Mouse (Mus musculus): ENCODE measurements around the gene Fndc9. TPM values are rescaled to one million over a fixed set of nuclear protein-coding genes. Genes with fewer than 3 reads are reported as not detected.
A peak's percentile ranks its signal among the peaks of the same experiment; 100 is the strongest.

Gene Fndc9
- total RNA-seq, 1 experiment, result 0.67 TPM

DNA sequence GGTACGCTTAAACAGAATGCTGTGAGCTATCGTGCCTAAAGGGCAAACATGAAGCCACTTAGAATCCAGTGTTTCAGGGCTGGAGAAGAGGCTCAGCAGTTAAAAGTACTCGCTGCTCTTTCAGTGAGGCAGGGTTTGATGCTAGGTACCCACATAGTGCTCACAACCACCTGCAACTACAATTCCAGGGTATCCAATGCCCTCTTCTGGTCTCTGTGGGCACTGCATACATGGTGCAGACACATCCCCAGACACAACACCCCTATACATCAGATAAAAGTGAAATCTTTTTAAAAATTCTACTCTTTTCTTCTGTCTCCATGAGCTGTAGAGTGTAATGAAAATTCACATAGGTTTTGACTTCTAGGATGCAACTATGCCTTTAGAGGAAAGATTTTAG is 38.6 kb downstream of the Fndc9 start:
- DNase-seq (ENCODE audit: low read depth, low spot score), result no peak
- TF ChIP-seq ZC3H11A (IDR thresholded peaks at IDR 0.05; ENCODE audit: borderline replicate concordance, low read depth, low read length), result no peak
- TF ChIP-seq MAFK (IDR thresholded peaks at IDR 0.05; ENCODE audit: insufficient read depth, low read depth, low read length), result no peak
- TF ChIP-seq HCFC1 (IDR thresholded peaks at IDR 0.05; ENCODE audit: borderline replicate concordance, insufficient read depth, low read length), result no peak
- no peak for TF ChIP-seq CHD2 (IDR thresholded peaks at IDR 0.05; ENCODE audit: low read depth, low read length)
- TF ChIP-seq ZNF384 (IDR thresholded peaks at IDR 0.05; ENCODE audit: low read depth, low read length), result no peak
- Histone ChIP-seq H3K4me1 (ENCODE audit: control insufficient read depth in 2 of 2, insufficient read depth in 2 of 2, low read length in 2 of 2, poor library complexity in 1 of 2) (no peaks in the 10 kb centered on the region; a peak in 1 of 4 replicates), H3K4me3 (ENCODE audit: insufficient read depth in 1 of 2, low read depth in 1 of 2, low read length in 2 of 2, poor library complexity in 1 of 2, severe bottlenecking in 1 of 2) (no peak overlapping the region), H3K36me3 (ENCODE audit: control insufficient read depth, insufficient read depth, low read length, poor library complexity, severe bottlenecking) (peaks cover 3% of the 10 kb centered on the region; the same call in 1 of the 2 replicates), H3K27ac (ENCODE audit: insufficient read depth, low read depth, low read length, poor library complexity, severe bottlenecking) (no peak overlapping the region), H3K9ac (ENCODE audit: insufficient read depth, low read depth, low read length, poor library complexity, severe bottlenecking) (no peak overlapping the region), H3K9me3 (ENCODE audit: control insufficient read depth, insufficient read depth, low read depth, low read length) (no peaks in the 10 kb centered on the region)
- in situ Hi-C loops (cut with MboI; ENCODE audit: low sequenced_read_pairs in 2 of 2, unreplicated experiment in 2 of 2), result no loop called here

DNA sequence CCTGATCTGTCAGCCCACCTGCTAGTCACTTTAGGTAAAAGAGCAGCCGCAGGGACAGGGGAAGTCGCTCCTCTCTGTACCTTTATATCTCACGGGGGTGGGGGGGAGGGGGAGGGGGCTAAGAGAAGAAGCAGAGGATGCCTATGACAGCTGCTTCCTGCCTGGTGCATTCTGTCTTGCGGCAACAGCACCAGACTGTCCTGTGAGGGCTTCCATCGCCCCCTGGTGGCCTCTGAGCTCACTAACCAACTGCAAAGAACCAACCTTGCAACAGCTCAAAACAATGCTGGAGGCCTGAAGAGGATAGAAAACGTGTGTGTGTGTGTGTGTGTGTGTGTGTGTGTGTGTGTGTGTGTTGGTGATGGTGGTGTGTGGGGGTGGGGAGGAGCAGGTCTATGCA is 40.0 kb downstream of the Fndc9 start:
- H3K9me3 ChIP-seq (ENCODE audit: control insufficient read depth, insufficient read depth, low read depth, low read length), result no peaks in the 10 kb centered on the region

DNA sequence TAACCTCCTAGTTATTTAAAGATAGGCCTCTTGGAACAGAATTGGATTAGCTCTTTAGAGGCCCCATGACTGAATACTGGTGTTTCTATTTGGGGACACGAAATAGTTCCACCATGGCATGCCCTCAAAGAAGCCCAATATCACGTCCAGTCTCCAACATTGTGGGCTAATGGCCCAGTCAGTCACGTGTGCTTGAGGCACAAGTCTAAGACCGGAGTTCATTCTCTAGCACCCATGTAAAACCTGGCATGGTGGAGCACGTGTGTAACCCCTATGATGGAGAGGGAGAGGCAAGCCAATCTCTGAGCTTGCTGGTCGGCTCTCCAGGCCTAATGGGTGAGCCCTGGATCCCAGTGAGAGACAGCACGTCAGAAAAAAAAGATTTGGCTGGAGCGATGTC is 40.8 kb downstream of the Fndc9 start:
- no peak for DNase-seq (ENCODE audit: low read depth, low spot score)
- in situ Hi-C loops (cut with MboI; ENCODE audit: low sequenced_read_pairs in 2 of 2, unreplicated experiment in 2 of 2), result no loop called here
- no peak for TF ChIP-seq CHD2 (IDR thresholded peaks at IDR 0.05; ENCODE audit: low read depth, low read length)
- TF ChIP-seq MAFK (IDR thresholded peaks at IDR 0.05; ENCODE audit: insufficient read depth, low read depth, low read length), result no peak
- no peak for TF ChIP-seq ZC3H11A (IDR thresholded peaks at IDR 0.05; ENCODE audit: borderline replicate concordance, low read depth, low read length)
- TF ChIP-seq HCFC1 (IDR thresholded peaks at IDR 0.05; ENCODE audit: borderline replicate concordance, insufficient read depth, low read length), result no peak
- TF ChIP-seq ZNF384 (IDR thresholded peaks at IDR 0.05; ENCODE audit: low read depth, low read length), result no peak
- no peak overlapping the region for H3K4me3 ChIP-seq (ENCODE audit: insufficient read depth in 1 of 2, low read depth in 1 of 2, low read length in 2 of 2, poor library complexity in 1 of 2, severe bottlenecking in 1 of 2)
- no peak overlapping the region for H3K9ac ChIP-seq (ENCODE audit: insufficient read depth, low read depth, low read length, poor library complexity, severe bottlenecking)
- peaks cover 3% of the 10 kb centered on the region; the same call in 1 of the 2 replicates for H3K36me3 ChIP-seq (ENCODE audit: control insufficient read depth, insufficient read depth, low read length, poor library complexity, severe bottlenecking)
- no peaks in the 10 kb centered on the region; a peak in 1 of 4 replicates for H3K4me1 ChIP-seq (ENCODE audit: control insufficient read depth in 2 of 2, insufficient read depth in 2 of 2, low read length in 2 of 2, poor library complexity in 1 of 2)
- H3K27ac ChIP-seq (ENCODE audit: insufficient read depth, low read depth, low read length, poor library complexity, severe bottlenecking), result no peak overlapping the region
- H3K9me3 ChIP-seq (ENCODE audit: control insufficient read depth, insufficient read depth, low read depth, low read length), result no peaks in the 10 kb centered on the region

More for the DNA sequence above, 40.0 kb downstream of the Fndc9 start:
- in situ Hi-C loops (cut with MboI; ENCODE audit: low sequenced_read_pairs in 2 of 2, unreplicated experiment in 2 of 2), result no loop called here
- TF ChIP-seq ZNF384 (IDR thresholded peaks at IDR 0.05; ENCODE audit: low read depth, low read length), result no peak
- TF ChIP-seq HCFC1 (IDR thresholded peaks at IDR 0.05; ENCODE audit: borderline replicate concordance, insufficient read depth, low read length), result no peak
- TF ChIP-seq CHD2 (IDR thresholded peaks at IDR 0.05; ENCODE audit: low read depth, low read length), result no peak
- TF ChIP-seq ZC3H11A (IDR thresholded peaks at IDR 0.05; ENCODE audit: borderline replicate concordance, low read depth, low read length), result peak; percentile 43; the same call in 1 of the 2 replicates
- TF ChIP-seq MAFK (IDR thresholded peaks at IDR 0.05; ENCODE audit: insufficient read depth, low read depth, low read length), result no peak
- H3K36me3 ChIP-seq (ENCODE audit: control insufficient read depth, insufficient read depth, low read length, poor library complexity, severe bottlenecking), result peaks cover 3% of the 10 kb centered on the region; the same call in 1 of the 2 replicates
- no peak overlapping the region for H3K27ac ChIP-seq (ENCODE audit: insufficient read depth, low read depth, low read length, poor library complexity, severe bottlenecking)
- no peak overlapping the region for H3K9ac ChIP-seq (ENCODE audit: insufficient read depth, low read depth, low read length, poor library complexity, severe bottlenecking)
- H3K4me3 ChIP-seq (ENCODE audit: insufficient read depth in 1 of 2, low read depth in 1 of 2, low read length in 2 of 2, poor library complexity in 1 of 2, severe bottlenecking in 1 of 2), result no peak overlapping the region
- H3K4me1 ChIP-seq (ENCODE audit: control insufficient read depth in 2 of 2, insufficient read depth in 2 of 2, low read length in 2 of 2, poor library complexity in 1 of 2), result no peaks in the 10 kb centered on the region; a peak in 1 of 4 replicates
- DNase-seq (ENCODE audit: low read depth, low spot score), result peak; percentile 74

DNA sequence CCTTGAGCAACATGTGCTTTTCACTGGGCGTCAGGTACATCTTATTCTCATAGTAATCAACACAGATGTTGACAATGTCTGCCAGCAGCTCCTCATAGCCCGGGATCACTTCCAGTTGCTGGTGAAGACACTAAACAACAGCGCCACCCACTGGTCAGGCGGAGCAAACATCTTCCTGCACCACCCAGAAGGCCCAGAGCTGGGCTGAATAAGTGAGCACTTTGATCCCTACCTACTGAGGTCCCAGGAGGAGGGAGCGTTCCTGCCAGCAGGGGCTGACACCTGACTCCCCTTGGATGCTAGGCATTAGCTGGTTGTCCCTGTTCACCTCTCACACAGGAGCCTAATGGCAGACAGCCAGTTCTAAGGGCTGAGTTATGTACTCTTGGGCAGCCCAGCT is 41.4 kb downstream of the Fndc9 start:
- no peak overlapping the region for H3K9ac ChIP-seq (ENCODE audit: insufficient read depth, low read depth, low read length, poor library complexity, severe bottlenecking)
- H3K4me1 ChIP-seq (ENCODE audit: control insufficient read depth in 2 of 2, insufficient read depth in 2 of 2, low read length in 2 of 2, poor library complexity in 1 of 2), result no peaks in the 10 kb centered on the region; a peak in 1 of 4 replicates
- H3K27ac ChIP-seq (ENCODE audit: insufficient read depth, low read depth, low read length, poor library complexity, severe bottlenecking), result no peak overlapping the region
- no peaks in the 10 kb centered on the region for H3K9me3 ChIP-seq (ENCODE audit: control insufficient read depth, insufficient read depth, low read depth, low read length)
- in situ Hi-C loops (cut with MboI; ENCODE audit: low sequenced_read_pairs in 2 of 2, unreplicated experiment in 2 of 2), result no loop called here
- H3K36me3 ChIP-seq (ENCODE audit: control insufficient read depth, insufficient read depth, low read length, poor library complexity, severe bottlenecking), result peaks cover 3% of the 10 kb centered on the region; the same call in 1 of the 2 replicates
- TF ChIP-seq ZNF384 (IDR thresholded peaks at IDR 0.05; ENCODE audit: low read depth, low read length), result no peak
- no peak overlapping the region for H3K4me3 ChIP-seq (ENCODE audit: insufficient read depth in 1 of 2, low read depth in 1 of 2, low read length in 2 of 2, poor library complexity in 1 of 2, severe bottlenecking in 1 of 2)
- DNase-seq (ENCODE audit: low read depth, low spot score), result peak; percentile 79

DNA sequence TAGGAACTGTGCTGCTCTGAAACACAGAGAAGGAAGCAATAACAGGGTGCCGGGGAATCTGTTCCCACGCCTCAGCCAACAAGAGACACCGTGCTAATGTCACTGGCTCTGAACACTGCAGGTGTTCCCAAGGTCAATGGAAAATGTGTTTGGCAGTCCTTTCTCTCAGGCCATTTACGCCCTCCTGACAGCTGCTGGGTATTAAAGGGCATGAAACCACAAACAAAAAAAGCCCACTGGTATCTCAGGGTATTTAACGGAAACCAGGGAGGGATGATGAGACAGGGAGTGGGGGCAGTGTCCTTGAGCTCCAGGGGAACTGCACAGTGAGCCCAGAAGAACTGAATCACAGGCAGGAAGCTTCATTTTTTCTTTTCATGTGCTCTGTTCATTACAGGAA is 42.8 kb downstream of the Fndc9 start:
- H3K9me3 ChIP-seq (ENCODE audit: control insufficient read depth, insufficient read depth, low read depth, low read length), result no peaks in the 10 kb centered on the region
- no peak overlapping the region for H3K27ac ChIP-seq (ENCODE audit: insufficient read depth, low read depth, low read length, poor library complexity, severe bottlenecking)
- no peak for TF ChIP-seq CHD2 (IDR thresholded peaks at IDR 0.05; ENCODE audit: low read depth, low read length)
- no peak for TF ChIP-seq HCFC1 (IDR thresholded peaks at IDR 0.05; ENCODE audit: borderline replicate concordance, insufficient read depth, low read length)
- TF ChIP-seq ZC3H11A (IDR thresholded peaks at IDR 0.05; ENCODE audit: borderline replicate concordance, low read depth, low read length), result no peak
- DNase-seq (ENCODE audit: low read depth, low spot score), result no peak
- no peak overlapping the region for H3K9ac ChIP-seq (ENCODE audit: insufficient read depth, low read depth, low read length, poor library complexity, severe bottlenecking)
- H3K4me1 ChIP-seq (ENCODE audit: control insufficient read depth in 2 of 2, insufficient read depth in 2 of 2, low read length in 2 of 2, poor library complexity in 1 of 2), result no peaks in the 10 kb centered on the region; a peak in 1 of 4 replicates
- in situ Hi-C loops (cut with MboI; ENCODE audit: low sequenced_read_pairs in 2 of 2, unreplicated experiment in 2 of 2), result no loop called here
- no peak overlapping the region for H3K4me3 ChIP-seq (ENCODE audit: insufficient read depth in 1 of 2, low read depth in 1 of 2, low read length in 2 of 2, poor library complexity in 1 of 2, severe bottlenecking in 1 of 2)
- H3K36me3 ChIP-seq (ENCODE audit: control insufficient read depth, insufficient read depth, low read length, poor library complexity, severe bottlenecking), result peaks cover 3% of the 10 kb centered on the region; the same call in 1 of the 2 replicates
